Mouse (Mus musculus) layer of hippocampus, postnatal 36 days (tissue): ENCODE measurements around the gene Clp1. TPM values are rescaled to one million over a fixed set of nuclear protein-coding genes. Genes with fewer than 3 reads are reported as not detected.

Source experiments
- DNase-seq, 2 experiments: peaks; one replicate each; pipeline ENCODE4 v3.0.0; 2022
- microRNA-seq, 2 experiments: library from miRNA; unstranded; fragments of <30 nt; microRNA quantifications; one replicate each; pipeline ENCODE4 v1.2.0; 2021
- total RNA-seq, 2 experiments: library from RNA; stranded (reverse); gene quantifications; 2 replicates each; pipeline ENCODE4 v1.2.3; 2021

The Clp1 gene
- total RNA-seq, 2 experiments from 2014 or later = 8.7 to 10.0 TPM

- no peak for DNase-seq
These were observed 12.7 kb downstream of the Clp1 start for GRCm38 (mm10) chr2:84714422-84714810.

DNA sequence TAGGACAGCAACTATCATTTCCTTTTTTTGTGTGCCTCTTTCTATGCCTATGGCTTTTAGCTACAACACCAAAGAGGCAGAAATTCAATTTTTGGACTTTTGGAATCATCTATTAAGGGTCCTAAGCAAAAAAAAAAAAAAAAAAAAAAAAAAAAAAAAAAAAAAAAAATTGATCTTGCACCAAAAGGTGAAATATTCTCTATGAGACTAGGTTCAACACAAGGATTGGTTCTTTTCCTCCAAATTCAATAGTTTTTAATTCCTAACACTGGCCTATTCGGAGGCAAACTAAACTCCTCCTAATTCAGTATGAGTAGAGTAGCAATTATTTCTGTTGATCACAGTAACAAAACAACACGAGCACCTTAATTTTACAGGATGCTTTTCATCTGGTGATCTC lies 15.3 kb downstream of the Clp1 start:
- no peak for DNase-seq

DNA sequence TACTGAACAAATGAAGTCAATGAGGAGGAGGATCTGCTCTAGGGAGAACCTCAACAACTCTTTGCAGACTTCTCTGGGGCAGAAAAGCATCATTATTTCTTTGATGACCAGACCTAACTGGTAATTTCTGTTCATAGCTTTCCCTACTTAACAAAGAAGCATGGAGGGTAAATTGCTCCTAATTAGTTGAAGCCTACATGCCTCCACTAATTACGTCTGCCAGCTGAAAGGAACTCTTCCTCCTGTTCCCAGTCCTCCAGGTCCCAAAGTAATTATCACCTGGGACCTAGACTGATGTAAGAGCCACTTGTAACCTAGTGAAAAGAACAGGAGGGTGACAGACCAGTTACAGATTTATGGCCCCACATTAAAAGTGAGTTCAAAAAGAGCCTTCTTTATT lies 19.6 kb downstream of the Clp1 start:
- DNase-seq = no peak

GRCm38 (mm10) chr2:84705295-84705694 lies 21.9 kb downstream of the Clp1 start:
- DNase-seq = no peak

GRCm38 (mm10) chr2:84704329-84704728 lies 22.8 kb downstream of the Clp1 start:
- DNase-seq = no peak

DNA sequence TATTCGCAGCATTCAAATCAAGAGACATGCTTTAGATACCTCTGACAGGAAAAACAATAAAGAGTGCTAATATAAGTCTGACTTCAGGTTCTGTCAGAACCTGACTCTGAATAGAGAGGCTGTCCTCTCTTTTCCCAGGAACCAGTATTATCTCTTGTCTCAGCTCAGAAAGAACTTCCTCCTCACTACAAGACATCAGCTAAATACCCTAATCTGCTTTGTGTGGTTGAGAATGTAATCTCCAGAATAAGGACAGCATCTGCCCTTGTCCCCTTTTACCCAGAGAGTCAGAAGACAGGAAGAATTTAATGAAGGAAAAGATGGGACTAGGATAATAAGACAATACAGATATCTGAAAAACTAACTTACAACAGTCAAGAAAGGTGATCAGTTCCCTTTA lies 23.7 kb downstream of the Clp1 start:
- no peak for DNase-seq

- DNase-seq = no peak
These were observed 32.0 kb downstream of the Clp1 start for GRCm38 (mm10) chr2:84695007-84695695.

- DNase-seq = no peak
These were observed 37.1 kb downstream of the Clp1 start for GRCm38 (mm10) chr2:84690050-84690449.

DNA sequence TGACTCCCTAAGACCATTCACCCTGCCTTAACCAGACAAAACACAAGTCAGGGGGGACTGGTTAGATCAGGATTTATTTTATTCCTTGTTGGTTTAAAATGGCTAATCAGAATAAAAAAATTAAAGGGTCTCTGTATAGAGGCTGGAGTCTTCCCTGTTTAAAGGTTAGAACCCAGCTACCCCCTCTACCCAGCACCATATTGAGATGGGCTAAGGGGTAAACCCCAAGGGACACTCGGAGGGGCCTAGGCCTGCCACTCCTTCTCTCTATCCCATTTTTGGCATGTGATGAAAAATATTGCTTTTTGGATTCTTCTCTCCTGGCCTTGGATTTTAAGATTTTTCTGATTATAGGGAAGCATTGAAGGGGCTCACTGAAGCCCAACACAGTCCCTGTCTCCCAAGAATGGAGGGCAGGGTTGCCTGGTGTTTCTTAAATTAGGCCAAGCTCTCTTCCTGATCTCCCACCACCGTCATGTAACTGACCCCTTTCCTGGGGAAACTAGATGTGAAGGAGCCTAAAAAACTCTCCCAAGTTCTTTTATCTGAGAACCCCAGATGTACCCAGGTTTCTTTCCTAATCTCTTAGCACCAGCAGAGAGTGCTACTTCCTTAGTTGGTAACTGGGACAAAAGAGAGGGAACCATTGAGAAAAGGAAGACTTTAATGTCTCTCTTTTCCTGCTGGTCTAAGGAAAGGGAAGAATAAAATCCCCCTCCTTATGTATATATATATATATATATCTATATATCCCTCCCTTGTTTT lies 38.9 kb downstream of the Clp1 start:
- no peak for DNase-seq

DNA sequence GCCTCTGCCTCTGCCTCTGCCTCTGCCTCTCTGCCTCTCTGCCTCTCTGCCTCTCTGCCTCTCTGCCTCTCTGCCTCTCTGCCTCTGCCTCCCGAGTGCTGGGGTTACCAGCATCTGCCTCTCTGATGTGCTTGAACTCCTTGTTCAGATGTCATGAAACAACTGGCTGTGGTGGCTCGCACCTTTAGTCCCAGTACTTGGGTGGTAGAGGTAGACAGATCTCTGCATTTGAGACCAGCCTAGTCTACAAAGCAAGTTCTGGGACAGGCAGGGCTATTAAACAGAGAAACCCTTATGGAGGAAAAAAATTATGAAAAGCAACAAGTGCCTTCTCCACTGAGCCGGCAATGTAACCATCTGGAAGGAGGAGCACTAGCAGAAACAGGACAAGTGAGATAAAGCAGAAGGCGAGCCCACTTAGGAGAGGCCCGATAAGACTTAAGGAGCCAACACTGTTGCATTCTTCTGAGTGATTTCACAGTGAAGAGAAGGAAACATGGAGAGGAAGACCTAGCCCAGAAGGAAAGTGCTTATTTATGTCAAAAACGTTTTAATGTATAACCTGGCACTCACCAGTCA lies 44.5 kb downstream of the Clp1 start:
- DNase-seq = no peak

DNA sequence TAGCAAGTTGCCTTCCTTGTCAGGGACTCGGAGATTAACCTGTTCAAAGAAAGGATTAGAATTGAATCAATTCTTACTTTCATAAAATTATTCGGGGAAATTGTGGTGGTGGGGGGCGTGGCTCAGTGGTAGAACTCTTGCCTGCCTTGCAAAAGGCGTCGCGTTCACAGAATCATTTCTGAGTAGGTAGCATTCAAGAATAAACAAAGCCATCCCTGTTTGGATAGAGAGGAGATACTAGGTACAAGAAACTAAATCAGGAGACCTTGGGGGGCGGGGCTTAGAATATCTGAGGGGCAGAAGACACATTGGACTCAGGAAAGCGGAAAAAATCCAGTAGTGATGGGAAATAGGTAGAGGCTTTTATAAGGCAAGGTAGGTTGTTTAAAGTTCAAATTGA lies 48.1 kb downstream of the Clp1 start, which contains the start of gene Tmx2:
Tmx2 (minus strand) TSS at position 125 of the 400 bp plus-strand sequence.
- DNase-seq = no peak

DNA sequence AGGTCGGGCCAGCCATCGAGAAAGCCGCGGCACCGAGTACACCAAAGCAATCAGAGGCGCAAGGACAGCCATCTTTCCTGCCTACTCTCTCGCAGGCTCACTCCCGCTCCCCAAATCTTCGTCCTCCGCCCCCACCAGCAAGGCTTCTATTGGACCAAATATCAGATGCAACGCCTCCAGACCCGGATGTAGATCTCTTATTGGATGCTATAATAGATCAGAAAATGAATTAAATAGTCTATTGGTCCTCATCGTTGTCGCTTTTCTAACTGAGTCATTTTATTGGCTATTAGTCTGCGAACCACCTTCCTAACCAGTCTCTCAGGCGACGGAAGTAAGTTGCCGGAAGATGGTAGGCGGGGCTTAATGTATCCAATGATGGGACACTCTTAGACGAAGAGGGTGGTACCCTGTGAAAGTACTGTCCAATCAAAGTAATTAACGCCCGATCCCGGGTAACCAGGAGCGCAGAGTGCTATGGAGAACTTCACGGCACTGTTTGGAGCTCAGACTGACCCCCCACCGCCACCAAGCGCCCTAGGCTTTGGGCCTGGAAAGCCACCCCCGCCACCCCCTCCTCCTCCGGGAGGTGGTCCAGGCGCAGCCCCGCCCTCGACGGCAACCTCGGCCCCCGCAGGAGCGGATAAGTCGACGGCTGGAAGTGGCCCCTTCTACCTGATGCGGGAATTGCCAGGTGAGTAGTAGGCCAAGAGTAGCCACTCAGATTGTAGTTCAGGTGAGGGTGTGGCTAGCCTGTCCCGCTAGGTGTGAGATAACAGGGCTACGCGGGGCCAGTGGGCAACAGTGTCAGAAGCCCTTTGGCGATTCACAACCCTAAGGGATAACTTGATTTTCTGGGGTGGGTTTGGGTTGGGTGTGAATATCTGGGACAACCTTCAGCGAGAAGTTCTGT lies 48.9 kb downstream of the Clp1 start, which contains the start of the genes Gm28635 and Med19:
Gm28635 (minus strand) TSS at position 74 of the 913 bp plus-strand sequence.
Med19 (plus strand) TSS at position 435 of the 913 bp plus-strand sequence.
- peak; percentile 91 to 92 for DNase-seq

DNA sequence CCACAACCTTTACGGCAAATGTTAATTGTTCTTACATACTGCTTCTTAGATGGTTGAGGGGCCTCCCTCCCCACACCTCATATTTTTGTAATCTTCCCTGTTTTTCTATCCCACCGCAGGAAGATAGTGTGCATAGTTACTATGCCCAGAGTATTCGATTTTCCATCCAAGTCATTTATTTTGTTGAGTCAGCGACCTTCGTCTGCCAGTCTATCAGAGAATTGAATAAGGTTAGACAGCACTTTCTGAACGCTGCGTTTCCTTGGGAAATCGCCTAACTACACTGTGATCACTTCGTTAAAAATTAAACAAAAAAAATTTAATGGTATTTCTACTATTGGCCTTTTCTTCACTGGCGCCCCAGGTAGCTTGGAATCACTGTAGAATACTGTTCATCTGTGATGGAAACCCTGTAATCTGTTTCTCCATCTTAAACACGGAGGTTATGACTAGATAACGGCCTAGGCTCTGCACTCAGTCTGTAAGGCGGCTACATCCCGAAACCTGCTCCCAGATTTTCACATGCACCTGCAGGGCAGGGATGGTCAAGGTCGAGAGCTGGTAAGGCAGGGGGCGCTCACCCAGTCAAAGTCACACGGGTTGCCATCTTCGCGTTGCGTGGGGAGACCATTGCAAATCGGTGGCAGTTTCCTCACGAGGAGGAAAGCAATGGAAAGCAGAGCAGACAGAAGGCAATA lies 49.7 kb downstream of the Clp1 start:
- no peak for DNase-seq

Small RNA genes lying within 50 kb of the gene (microRNA-seq; reads per million reads assigned to microRNA genes)
- gene Mir130a = 2,226 to 3,230 reads per million in 2 experiments

Other genes with a start within 250 kb of the Clp1 start
- 10 to 100 TPM; 50.8 to 53.1 TPM for gene Ctnnd1, start 76.6 kb downstream of the Clp1 start, total RNA-seq
- gene Btbd18, start 68.3 kb downstream of the Clp1 start, total RNA-seq = not detected
- gene Selenoh, start 56.6 kb downstream of the Clp1 start, total RNA-seq = 10 to 100 TPM; 26.7 to 28.3 TPM
- 1 to 10 TPM; 3.8 to 3.9 TPM for gene Gm28635, start 49.3 kb downstream of the Clp1 start, total RNA-seq
- 10 to 100 TPM; 29.5 to 32.2 TPM for gene Med19, start 48.9 kb downstream of the Clp1 start, total RNA-seq
- gene Tmx2, start 48.2 kb downstream of the Clp1 start, total RNA-seq = 100 to 1,000 TPM; 225 to 252 TPM
- 10 to 100 TPM; 37.1 to 38.9 TPM for gene Zdhhc5, start 12.2 kb downstream of the Clp1 start, total RNA-seq
- 10 to 100 TPM; 79.7 to 82.7 TPM for gene Ypel4, start 6.7 kb upstream of the Clp1 start, total RNA-seq
- 1 to 10 TPM; 2.8 to 3.4 TPM for gene Gm19426, start 16.3 kb upstream of the Clp1 start, total RNA-seq
- gene Serping1, start 48.1 kb upstream of the Clp1 start, total RNA-seq = 1 to 10 TPM; 5.5 to 7.5 TPM
- 1 to 10 TPM; 4.2 to 4.3 TPM for gene Ube2l6, start 71.5 kb upstream of the Clp1 start, total RNA-seq
- gene Smtnl1, start 95.3 kb upstream of the Clp1 start, total RNA-seq = not detected
- gene Timm10, start 99.6 kb upstream of the Clp1 start, total RNA-seq = 10 to 100 TPM; 45.0 to 48.7 TPM
- gene Slc43a1, start 111.5 kb upstream of the Clp1 start, total RNA-seq = 1 to 10 TPM in 1 of 2 experiments, under 1 TPM in 1; 0.48 to 1.2 TPM
- 10 to 100 TPM; 91.2 to 94.8 TPM for gene Rtn4rl2, start 159.4 kb upstream of the Clp1 start, total RNA-seq
- gene Slc43a3, start 209.2 kb upstream of the Clp1 start, total RNA-seq = 1 to 10 TPM in 1 of 2 experiments, under 1 TPM in 1; 0.37 to 2.6 TPM